Mouse (Mus musculus): ENCODE results near the gene Bivm. TPM values are rescaled to one million over a fixed set of nuclear protein-coding genes. Genes with fewer than 3 reads are reported as not detected.

Bivm gene
- polyA plus RNA-seq, 1 experiment from 2014 or later = 19.5 TPM

DNA sequence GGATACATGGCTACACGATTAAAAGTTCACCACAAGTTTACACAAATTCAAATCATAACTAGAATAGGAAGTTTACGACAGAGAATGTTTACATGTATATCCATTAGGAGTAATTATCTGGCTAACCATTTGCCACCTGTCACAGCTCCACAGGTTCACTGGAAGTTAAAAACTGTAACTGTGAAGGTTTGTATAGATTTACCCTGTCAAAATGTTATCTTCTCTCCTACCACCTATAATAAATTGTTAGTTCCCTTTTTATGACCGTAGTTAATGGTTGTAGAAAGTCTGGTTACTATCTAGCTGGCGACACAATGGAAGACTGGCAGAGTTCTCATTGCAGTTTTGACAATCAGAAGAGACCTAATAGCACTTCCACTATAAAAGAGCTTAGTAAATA lies 21.5 kb downstream of the Bivm start:
- Histone ChIP-seq H3K27ac (no peak overlapping the region), H3K36me3 (peaks cover 62% of the 10 kb centered on the region), H3K4me2 (no peak overlapping the region), H3K4me3 (no peak overlapping the region), H3K27me3 (no peaks in the 10 kb centered on the region), H3K4me1 (peaks cover 2% of the 10 kb centered on the region; the same call in 1 of the 2 replicates), H3K9me3 (no peaks in the 10 kb centered on the region), H3K9ac (no peak overlapping the region)
- no peak for ATAC-seq (ENCODE audit: insufficient number of reproducible peaks, insufficient read depth, low FRiP score, low TSS enrichment, low read depth)
- 87% methylated on average over 4 of the region's 4 CpGs for WGBS

- Histone ChIP-seq H3K27ac (no peak overlapping the region), H3K9me3 (no peaks in the 10 kb centered on the region), H3K4me1 (peaks cover 5% of the 10 kb centered on the region; the same call in 1 of the 2 replicates), H3K4me2 (no peak overlapping the region), H3K27me3 (no peaks in the 10 kb centered on the region), H3K4me3 (no peak overlapping the region), H3K36me3 (peaks cover 54% of the 10 kb centered on the region), H3K9ac (no peak overlapping the region)
- 90% methylated on average over 5 of the region's 5 CpGs for WGBS
- ATAC-seq (ENCODE audit: insufficient number of reproducible peaks, insufficient read depth, low FRiP score, low TSS enrichment, low read depth) = no peak
Measured at GRCm38 (mm10) chr1:44142747-44143146, 24.0 kb downstream of the Bivm start.

DNA sequence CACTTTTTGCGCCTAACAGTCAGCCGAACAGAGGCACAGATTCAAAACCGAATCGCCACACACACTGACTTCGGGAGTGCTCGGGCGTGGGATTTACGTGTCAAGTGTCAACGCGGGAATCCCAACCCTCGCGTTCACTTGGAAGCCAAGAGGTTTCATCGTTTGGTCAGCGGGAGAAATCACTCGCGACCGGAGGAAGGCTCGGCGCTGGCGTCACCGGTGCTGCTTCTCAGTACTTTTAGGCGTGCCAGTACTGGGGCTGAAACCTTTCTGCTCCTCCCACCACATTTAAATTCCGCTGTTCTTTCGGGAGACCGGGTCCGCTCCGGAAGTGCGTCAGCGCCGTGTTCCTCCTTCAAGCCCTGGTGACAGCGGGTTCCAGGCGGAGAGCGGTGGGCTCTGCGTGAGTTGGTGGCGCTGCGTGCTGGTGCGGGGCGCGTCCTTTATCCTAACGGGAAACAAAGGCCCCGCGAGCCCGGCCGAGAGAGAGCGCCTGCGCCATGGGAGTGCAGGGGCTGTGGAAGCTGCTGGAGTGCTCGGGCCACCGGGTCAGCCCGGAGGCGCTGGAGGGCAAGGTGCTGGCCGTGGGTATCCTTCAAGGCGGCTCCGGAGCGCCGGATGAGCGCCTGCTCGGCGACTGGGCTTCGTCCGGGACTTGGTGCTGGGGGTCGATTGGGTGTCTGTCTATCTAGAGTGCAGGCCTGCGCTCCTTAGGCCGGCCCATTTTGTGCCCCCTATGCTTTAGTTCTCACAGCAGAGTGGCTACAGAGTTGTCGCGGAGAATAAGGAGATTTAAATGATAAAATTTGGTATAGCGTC lies 29.0 kb downstream of the Bivm start, which contains the start of gene Ercc5:
TSS of gene Ercc5 (plus strand) at position 182 of the 819 bp plus-strand sequence.
- Histone ChIP-seq H3K4me3 (peak within 1 kb of the TSS; percentile 91), H3K4me2 (peak within 1 kb of the TSS; percentile 65), H3K9me3 (no peaks in the 10 kb centered on the region), H3K27me3 (no peaks in the 10 kb centered on the region), H3K27ac (peak within 1 kb of the TSS; percentile 98), H3K9ac (peak within 1 kb of the TSS; percentile 94), H3K36me3 (peaks cover 19% of the 10 kb centered on the region), H3K4me1 (peaks cover 5% of the 10 kb centered on the region; the same call in 1 of the 2 replicates)
- ATAC-seq (ENCODE audit: insufficient number of reproducible peaks, insufficient read depth, low FRiP score, low TSS enrichment, low read depth) = peak; percentile 96
- WGBS = under 1% methylated on average over 66 of the region's 66 CpGs

DNA sequence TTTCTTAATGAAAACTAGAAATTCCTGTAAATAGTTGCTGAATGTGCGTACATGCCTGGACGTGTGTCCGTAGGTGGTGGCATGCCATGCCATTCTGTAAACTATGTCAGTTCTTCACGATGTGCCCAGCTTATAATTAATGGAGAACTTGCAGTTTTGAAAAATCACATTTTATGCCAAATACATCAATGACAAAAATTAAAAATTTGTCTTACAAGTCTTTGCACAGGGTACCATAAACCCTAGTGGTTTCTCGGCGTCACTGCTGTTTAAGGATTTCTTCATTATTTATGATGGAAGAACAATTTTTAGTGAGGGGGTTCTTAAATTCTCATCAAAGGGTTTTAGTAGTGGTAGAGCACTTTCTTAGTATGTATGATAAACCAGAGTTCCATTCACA lies 29.9 kb downstream of the Bivm start:
- no peak for ATAC-seq (ENCODE audit: insufficient number of reproducible peaks, insufficient read depth, low FRiP score, low TSS enrichment, low read depth)
- Histone ChIP-seq H3K27me3 (no peaks in the 10 kb centered on the region), H3K4me3 (peak overlapping the region; percentile 91), H3K9ac (peak overlapping the region; percentile 94), H3K27ac (peak overlapping the region; percentile 98), H3K36me3 (peaks cover 10% of the 10 kb centered on the region), H3K4me2 (peak overlapping the region; percentile 65), H3K9me3 (no peaks in the 10 kb centered on the region), H3K4me1 (peaks cover 5% of the 10 kb centered on the region; the same call in 1 of the 2 replicates)
- WGBS = 31% methylated on average over 6 of the region's 6 CpGs

GRCm38 (mm10) chr1:44155287-44155686 lies 36.5 kb downstream of the Bivm start:
- no peaks in the 10 kb centered on the region for H3K9me3 ChIP-seq
- H3K27me3 ChIP-seq = no peaks in the 10 kb centered on the region
- H3K27ac ChIP-seq = no peak overlapping the region
- 95% methylated on average over 4 of the region's 4 CpGs for WGBS
- H3K4me3 ChIP-seq = no peak overlapping the region
- H3K9ac ChIP-seq = no peak overlapping the region
- no peak overlapping the region for H3K4me2 ChIP-seq
- ATAC-seq (ENCODE audit: insufficient number of reproducible peaks, insufficient read depth, low FRiP score, low TSS enrichment, low read depth) = no peak
- peaks cover 27% of the 10 kb centered on the region for H3K36me3 ChIP-seq
- no peaks in the 10 kb centered on the region for H3K4me1 ChIP-seq

- 92% methylated on average over 6 of the region's 6 CpGs for WGBS
- peaks cover 54% of the 10 kb centered on the region for H3K36me3 ChIP-seq
Measured at GRCm38 (mm10) chr1:44158317-44158716, 39.6 kb downstream of the Bivm start.

GRCm38 (mm10) chr1:44161818-44162217 lies 43.1 kb downstream of the Bivm start:
- WGBS = 96% methylated on average over 6 of the region's 6 CpGs
- Histone ChIP-seq H3K4me2 (no peak overlapping the region), H3K36me3 (peaks cover 74% of the 10 kb centered on the region), H3K9ac (no peak overlapping the region), H3K27me3 (no peaks in the 10 kb centered on the region), H3K4me1 (no peaks in the 10 kb centered on the region), H3K27ac (no peak overlapping the region), H3K9me3 (no peaks in the 10 kb centered on the region), H3K4me3 (no peak overlapping the region)
- ATAC-seq (ENCODE audit: insufficient number of reproducible peaks, insufficient read depth, low FRiP score, low TSS enrichment, low read depth) = no peak

More at GRCm38 (mm10) chr1:44158317-44158716, 39.6 kb downstream of the Bivm start:
- ATAC-seq (ENCODE audit: insufficient number of reproducible peaks, insufficient read depth, low FRiP score, low TSS enrichment, low read depth) = no peak
- Histone ChIP-seq H3K4me1 (no peaks in the 10 kb centered on the region), H3K9me3 (no peaks in the 10 kb centered on the region), H3K4me3 (no peak overlapping the region), H3K9ac (no peak overlapping the region), H3K4me2 (no peak overlapping the region), H3K27me3 (no peaks in the 10 kb centered on the region), H3K27ac (no peak overlapping the region)

- ATAC-seq (ENCODE audit: insufficient number of reproducible peaks, insufficient read depth, low FRiP score, low TSS enrichment, low read depth) = no peak
- WGBS = 94% methylated on average over 5 of the region's 5 CpGs
- H3K4me2 ChIP-seq = no peak overlapping the region
- H3K9me3 ChIP-seq = no peaks in the 10 kb centered on the region
- H3K4me1 ChIP-seq = no peaks in the 10 kb centered on the region
- no peaks in the 10 kb centered on the region for H3K27me3 ChIP-seq
- no peak overlapping the region for H3K4me3 ChIP-seq
- no peak overlapping the region for H3K9ac ChIP-seq
- no peak overlapping the region for H3K27ac ChIP-seq
- H3K36me3 ChIP-seq = peaks cover 80% of the 10 kb centered on the region
Measured at GRCm38 (mm10) chr1:44162389-44162788, 43.6 kb downstream of the Bivm start.

- H3K36me3 ChIP-seq = peaks cover 73% of the 10 kb centered on the region
- H3K4me1 ChIP-seq = no peaks in the 10 kb centered on the region
- ATAC-seq (ENCODE audit: insufficient number of reproducible peaks, insufficient read depth, low FRiP score, low TSS enrichment, low read depth) = no peak
- WGBS = 89% methylated on average over 3 of the region's 3 CpGs
- H3K9ac ChIP-seq = no peak overlapping the region
- H3K27me3 ChIP-seq = no peaks in the 10 kb centered on the region
- H3K4me3 ChIP-seq = no peak overlapping the region
- H3K27ac ChIP-seq = no peak overlapping the region
- H3K9me3 ChIP-seq = peaks cover 9% of the 10 kb centered on the region
- no peak overlapping the region for H3K4me2 ChIP-seq
Measured at GRCm38 (mm10) chr1:44167859-44168383, 49.2 kb downstream of the Bivm start.

DNA sequence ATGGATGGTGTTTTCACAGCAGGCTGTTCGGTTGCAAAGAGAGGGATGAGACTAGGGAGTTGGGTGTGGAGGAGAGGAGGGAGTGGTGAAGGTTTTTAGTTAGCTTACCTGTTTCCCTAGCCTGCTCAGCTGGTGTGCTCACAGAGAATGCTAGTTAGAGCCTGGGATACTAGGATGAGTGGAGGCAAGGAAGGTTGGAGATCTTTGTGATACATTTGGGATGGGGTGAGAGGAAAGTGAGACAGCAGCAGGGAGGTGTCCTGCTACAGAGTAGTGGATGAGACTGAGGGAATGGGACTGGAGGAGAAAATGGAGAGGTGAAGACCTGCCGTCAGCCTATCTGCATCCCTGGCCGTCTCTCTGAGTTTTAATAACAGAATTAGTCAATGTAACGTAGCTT lies 53.9 kb downstream of the Bivm start:
- Histone ChIP-seq H3K4me1 (no peaks in the 10 kb centered on the region), H3K9ac (no peak overlapping the region), H3K36me3 (peaks cover 85% of the 10 kb centered on the region), H3K4me3 (no peak overlapping the region), H3K9me3 (peaks cover 9% of the 10 kb centered on the region), H3K4me2 (no peak overlapping the region), H3K27me3 (no peaks in the 10 kb centered on the region), H3K27ac (no peak overlapping the region)
- 94% methylated on average over 4 of the region's 4 CpGs for whole genome bisulfite sequencing
- no peak for ATAC-seq (ENCODE audit: insufficient number of reproducible peaks, insufficient read depth, low FRiP score, low TSS enrichment, low read depth)

GRCm38 (mm10) chr1:44173903-44174302 lies 55.1 kb downstream of the Bivm start:
- no peak for ATAC-seq (ENCODE audit: insufficient number of reproducible peaks, insufficient read depth, low FRiP score, low TSS enrichment, low read depth)
- no peak overlapping the region for H3K27ac ChIP-seq
- H3K36me3 ChIP-seq = peaks cover 85% of the 10 kb centered on the region
- no peak overlapping the region for H3K9ac ChIP-seq
- no peak overlapping the region for H3K4me2 ChIP-seq
- no peaks in the 10 kb centered on the region for H3K27me3 ChIP-seq
- no peaks in the 10 kb centered on the region for H3K4me1 ChIP-seq
- 80% methylated on average over 8 of the region's 8 CpGs for WGBS
- no peak overlapping the region for H3K4me3 ChIP-seq
- H3K9me3 ChIP-seq = peaks cover 9% of the 10 kb centered on the region

DNA sequence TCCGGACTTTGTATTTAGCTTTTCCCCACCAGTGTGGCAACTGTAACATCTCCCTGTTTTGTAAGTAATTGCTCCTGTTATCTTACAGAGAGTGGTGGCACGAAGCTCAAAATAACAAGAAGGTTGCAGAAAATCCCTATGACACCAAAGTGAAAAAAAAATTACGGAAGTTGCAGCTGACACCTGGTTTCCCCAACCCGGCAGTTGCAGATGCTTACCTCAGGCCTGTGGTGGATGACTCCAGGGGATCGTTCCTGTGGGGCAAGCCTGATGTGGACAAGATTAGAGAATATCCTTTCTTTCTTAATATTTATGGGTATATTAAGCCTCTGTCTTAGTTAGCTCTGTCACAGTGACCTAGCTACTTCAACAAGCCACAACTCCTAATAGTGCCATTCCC lies 59.3 kb downstream of the Bivm start:
- no peak overlapping the region for H3K9ac ChIP-seq
- H3K27ac ChIP-seq = no peak overlapping the region
- no peak overlapping the region for H3K4me2 ChIP-seq
- no peak overlapping the region for H3K4me3 ChIP-seq
- no peak for ATAC-seq (ENCODE audit: insufficient number of reproducible peaks, insufficient read depth, low FRiP score, low TSS enrichment, low read depth)
- peaks cover 83% of the 10 kb centered on the region for H3K36me3 ChIP-seq
- WGBS = 94% methylated on average over 5 of the region's 5 CpGs
- H3K9me3 ChIP-seq = no peaks in the 10 kb centered on the region
- H3K4me1 ChIP-seq = no peaks in the 10 kb centered on the region
- H3K27me3 ChIP-seq = no peaks in the 10 kb centered on the region
